Mouse (Mus musculus): ENCODE data around the gene Ccl19.
"Not testable (repeated sequence)": the region's sequence is repeated elsewhere in the genome, so short reads cannot be mapped to it uniquely, and the experiment has no call there.

Ccl19 gene

GRCm38 (mm10) chr4:42756477-42756876 is at the start of gene Ccl19:
Ccl19 (minus strand) TSS chr4:42756577.
- in situ Hi-C loops (cut with MseI, MboI): not testable (repeated sequence)

GRCm38 (mm10) chr4:42773893-42774292 is 17.5 kb upstream of the Ccl19 start, which contains the start of gene Ccl21a:
Ccl21a (minus strand) TSS chr4:42773993.
- in situ Hi-C loops (cut with MseI, MboI): not testable (repeated sequence)

DNA sequence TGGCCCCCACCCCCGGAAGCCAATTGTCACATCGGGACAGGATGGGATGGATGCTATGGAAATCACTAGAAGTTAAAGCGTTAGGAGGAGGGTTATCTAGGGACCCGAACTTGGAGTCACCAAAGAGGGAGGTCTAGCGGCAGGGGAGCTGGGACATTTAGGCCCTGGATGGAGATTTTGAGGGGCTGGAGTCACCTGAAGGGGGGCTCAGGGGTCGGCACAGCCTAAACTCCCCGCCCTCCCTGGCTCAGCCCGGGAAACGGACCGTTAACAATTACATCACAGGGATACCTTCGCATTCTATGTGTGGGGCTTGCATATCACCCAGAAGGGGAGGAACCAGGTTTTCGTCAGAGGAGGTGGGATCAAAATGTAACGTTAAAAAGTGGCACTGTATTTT is 21.1 kb downstream of the Ccl19 start, which contains the start of gene 4930578G10Rik:
4930578G10Rik (plus strand) TSS at position 301 of the 400 bp plus-strand sequence.
- in situ Hi-C loops (cut with MseI, MboI): not testable (repeated sequence)
